Mouse (Mus musculus): ENCODE measurements around the gene Wbp1l. TPM values are rescaled to one million over a fixed set of nuclear protein-coding genes. Genes with fewer than 3 reads are reported as not detected.

The Wbp1l gene
- total RNA-seq, 2 experiments from 2014 or later: 23.4 to 36.9 TPM

- no peak for ATAC-seq (ENCODE audit: poor library complexity, severe bottlenecking)
Measured at GRCm38 (mm10) chr19:46696943-46697342, 98.1 kb downstream of the Wbp1l start.

- peak; percentile 67 for ATAC-seq (ENCODE audit: poor library complexity, severe bottlenecking)
Measured at GRCm38 (mm10) chr19:46697840-46698517, 99.1 kb downstream of the Wbp1l start.

- peak; percentile 84 for ATAC-seq (ENCODE audit: poor library complexity, severe bottlenecking)
Measured at GRCm38 (mm10) chr19:46699011-46699481, 100.2 kb downstream of the Wbp1l start.

GRCm38 (mm10) chr19:46701156-46701555, 102.3 kb downstream of the Wbp1l start:
- no peak for ATAC-seq (ENCODE audit: poor library complexity, severe bottlenecking)

- peak; percentile 69 for ATAC-seq (ENCODE audit: poor library complexity, severe bottlenecking)
Measured at GRCm38 (mm10) chr19:46705779-46706495, 107.1 kb downstream of the Wbp1l start.

GRCm38 (mm10) chr19:46706540-46707295, 107.8 kb downstream of the Wbp1l start:
- ATAC-seq (ENCODE audit: poor library complexity, severe bottlenecking): no peak

Other genes with a start within 250 kb of the Wbp1l start
- gene 2310034G01Rik, start 248.8 kb upstream of the Wbp1l start, total RNA-seq (2015): 0.18 TPM in 1 of 2 replicates, not detected in the other
- 0.48 and 0.53 TPM in 2 replicates for gene 2310034G01Rik, start 248.8 kb upstream of the Wbp1l start, total RNA-seq (2017)
- 52.7 and 59.6 TPM in 2 replicates for gene Actr1a, start 203.3 kb upstream of the Wbp1l start, total RNA-seq (2015)
- gene Actr1a, start 203.3 kb upstream of the Wbp1l start, total RNA-seq (2017): 98.0 and 106 TPM in 2 replicates
- gene Sufu, start 202.2 kb upstream of the Wbp1l start, total RNA-seq (2015): 6.4 and 6.9 TPM in 2 replicates
- 3.0 and 5.5 TPM in 2 replicates for gene Sufu, start 202.2 kb upstream of the Wbp1l start, total RNA-seq (2017)
- gene Trim8, start 97.4 kb upstream of the Wbp1l start, total RNA-seq (2015): 14.1 and 18.2 TPM in 2 replicates
- 18.0 and 20.1 TPM in 2 replicates for gene Trim8, start 97.4 kb upstream of the Wbp1l start, total RNA-seq (2017)
- gene Arl3, start 25.9 kb upstream of the Wbp1l start, total RNA-seq (2015): 13.5 and 15.7 TPM in 2 replicates
- gene Arl3, start 25.9 kb upstream of the Wbp1l start, total RNA-seq (2017): 13.2 and 21.6 TPM in 2 replicates
- 5.2 and 6.6 TPM in 2 replicates for gene Sfxn2, start 25.7 kb upstream of the Wbp1l start, total RNA-seq (2015)
- gene Sfxn2, start 25.7 kb upstream of the Wbp1l start, total RNA-seq (2017): 7.7 and 9.6 TPM in 2 replicates
- gene Cyp17a1, start 74.1 kb downstream of the Wbp1l start, total RNA-seq (2015): not detected in 2 replicates
- not detected in 2 replicates for gene Cyp17a1, start 74.1 kb downstream of the Wbp1l start, total RNA-seq (2017)
- gene Borcs7, start 90.8 kb downstream of the Wbp1l start, total RNA-seq (2015): 12.7 TPM in 2 replicates
- gene Borcs7, start 90.8 kb downstream of the Wbp1l start, total RNA-seq (2017): 4.7 and 6.2 TPM in 2 replicates
- 10.5 and 11.1 TPM in 2 replicates for gene As3mt, start 108.4 kb downstream of the Wbp1l start, total RNA-seq (2015)
- 20.5 and 21.0 TPM in 2 replicates for gene As3mt, start 108.4 kb downstream of the Wbp1l start, total RNA-seq (2017)
- gene Cnnm2, start 162.5 kb downstream of the Wbp1l start, total RNA-seq (2015): 3.9 and 6.9 TPM in 2 replicates
- 2.4 and 4.3 TPM in 2 replicates for gene Cnnm2, start 162.5 kb downstream of the Wbp1l start, total RNA-seq (2017)

Data from megakaryocyte, adult 5-6 weeks (primary cell).